Mouse (Mus musculus) B cell, adult 67 days (primary cell): ENCODE results near the gene Rnf114. TPM values are rescaled to one million over a fixed set of nuclear protein-coding genes. Genes with fewer than 3 reads are reported as not detected.

Experiments used
- total RNA-seq, 2 experiments: library from RNA; stranded (reverse); gene quantifications; 4 replicates each; pipeline ENCODE4 v1.2.4; 2023

Gene Rnf114
- 100 to 1,000 TPM in 1 of 2 experiments, 10 to 100 TPM in 1; 95.3 to 108 TPM for total RNA-seq

DNA sequence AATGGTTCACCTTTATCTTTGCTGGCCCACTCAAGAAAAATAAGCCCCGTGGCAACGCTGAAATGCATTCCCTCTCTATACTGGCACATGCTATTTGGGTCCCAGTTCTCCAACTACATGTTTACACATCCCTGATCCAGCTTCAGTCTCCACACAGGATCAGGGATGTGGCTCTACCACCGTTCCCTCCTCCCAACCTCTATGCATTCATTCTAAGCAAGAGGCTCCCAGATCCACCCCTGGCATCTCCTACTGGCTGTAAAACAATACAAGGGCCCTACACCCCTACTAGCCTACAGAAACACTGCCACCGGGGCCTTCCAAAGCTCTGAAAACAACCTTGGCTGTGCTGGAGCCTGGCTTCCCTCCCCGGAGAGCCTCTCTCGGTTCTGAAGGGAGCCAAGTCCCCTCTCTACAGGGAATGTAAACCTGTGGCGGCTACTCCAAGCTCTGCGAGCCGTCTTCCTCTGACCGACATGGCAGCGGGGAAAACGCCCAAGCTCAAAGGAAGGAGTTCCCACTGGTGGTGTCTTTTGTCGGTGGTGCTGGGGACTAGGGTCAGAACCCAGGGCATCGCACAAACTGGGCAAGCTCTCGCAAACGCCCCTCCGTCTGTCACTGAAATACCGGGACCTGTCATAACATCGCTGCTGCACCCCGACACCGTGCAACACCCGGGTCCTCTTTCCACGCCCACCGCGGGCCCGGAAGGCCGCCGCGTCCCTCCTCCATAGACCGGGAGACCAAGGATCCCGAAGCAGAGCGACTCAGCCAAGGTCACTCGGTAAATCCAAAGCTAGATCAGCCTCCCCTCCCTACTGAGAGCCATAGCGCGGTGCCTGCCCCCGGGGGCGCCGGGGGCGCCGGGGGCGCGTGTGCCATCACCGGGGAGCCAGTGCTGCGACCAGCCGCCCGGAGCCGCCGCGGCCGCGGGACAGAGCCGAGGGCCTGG, at the start of gene Rnf114:
Gene Rnf114 (plus strand): TSS at position 889 of the 952 bp plus-strand sequence.

DNA sequence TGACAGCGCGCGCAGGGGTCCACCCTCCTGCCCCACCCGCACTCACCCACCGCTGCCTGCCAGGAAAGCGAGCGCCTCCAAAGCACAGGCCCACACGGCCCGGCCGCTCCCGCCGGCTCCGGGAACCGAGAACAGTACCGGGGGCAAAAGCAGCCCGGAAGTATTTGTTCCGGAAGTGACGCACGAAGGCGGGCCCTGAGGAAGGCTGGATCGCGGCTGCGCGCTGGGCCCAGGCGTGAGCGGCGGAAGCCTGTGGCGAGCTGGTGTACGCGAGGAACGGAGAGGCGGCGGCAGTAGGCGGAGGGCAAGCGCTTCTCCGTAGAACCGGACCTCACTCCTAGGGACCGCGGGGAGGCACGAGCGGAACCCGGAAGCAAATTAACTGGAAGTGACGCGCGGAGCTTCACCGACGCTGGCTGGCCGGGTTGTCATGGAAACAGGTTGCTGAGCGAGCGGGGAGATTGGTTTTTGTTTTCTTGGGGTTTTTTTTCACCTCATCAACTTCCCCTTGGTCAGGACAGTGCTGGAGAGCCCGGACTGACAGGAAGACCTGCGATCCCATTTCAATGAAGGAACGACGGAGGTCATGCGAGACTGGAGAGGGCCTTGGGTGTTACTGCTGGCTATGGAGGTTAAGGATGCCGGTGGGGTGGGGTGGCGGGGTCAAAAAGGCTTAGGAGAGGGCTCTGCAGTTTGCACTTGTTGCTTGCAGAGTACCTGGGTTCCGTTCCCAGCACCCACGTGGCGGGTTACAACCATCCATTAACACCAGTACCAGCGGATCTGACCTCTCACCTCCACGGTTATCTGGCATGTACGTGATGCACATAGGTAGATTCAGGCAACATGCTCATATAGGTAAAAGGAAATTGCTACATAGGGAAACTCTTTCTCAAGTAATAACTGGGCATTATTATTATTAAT, 530 bp downstream of the Rnf114 start, which contains the start of gene Spata2:
Gene Spata2 (minus strand): TSS at position 175 of the 924 bp plus-strand sequence.

DNA sequence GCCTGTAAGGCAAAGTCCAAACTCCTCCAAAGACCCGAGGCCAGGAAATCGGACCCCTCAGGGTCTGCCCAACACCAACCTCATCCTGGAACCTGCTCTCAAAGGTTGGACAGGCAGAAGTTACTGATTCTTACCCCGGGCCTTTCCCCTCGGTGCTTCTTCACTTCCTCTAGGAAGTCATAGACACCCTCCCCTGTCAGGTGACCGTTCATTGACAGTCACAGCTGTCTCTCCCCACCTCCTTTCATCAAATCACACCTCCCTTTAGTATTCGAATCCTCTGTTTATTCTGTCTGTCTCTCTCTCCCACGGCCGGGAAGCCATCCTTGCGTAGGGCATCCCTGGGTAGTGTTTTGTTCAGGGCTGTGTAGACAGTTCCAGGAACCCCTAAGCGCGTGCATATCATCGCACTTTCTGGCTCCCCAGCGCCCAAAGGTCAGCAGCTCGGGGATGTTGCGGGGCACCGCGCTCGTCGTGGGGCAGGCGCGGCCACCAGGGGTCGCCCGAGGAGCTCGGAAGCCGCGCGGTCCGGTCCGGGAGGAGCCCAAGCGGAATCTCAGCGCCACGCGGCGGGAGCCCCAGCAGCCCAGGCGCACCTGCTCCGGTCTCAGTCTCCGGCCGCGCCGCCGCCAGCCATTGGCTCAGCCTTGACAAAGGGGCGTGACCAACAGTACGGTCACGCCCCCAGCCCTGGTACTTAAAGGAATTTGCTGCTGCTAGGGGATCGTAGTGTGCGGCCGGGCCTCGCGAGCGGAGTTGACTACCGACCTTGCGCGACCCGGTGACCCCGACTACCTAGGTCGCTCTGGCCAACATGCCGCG, 45.2 kb downstream of the Rnf114 start, which contains the start of gene Snai1:
Gene Snai1 (plus strand): TSS at position 720 of the 822 bp plus-strand sequence.

Other genes with a start within 250 kb of the Rnf114 start
- gene B4galt5, start 143.5 kb upstream of the Rnf114 start, total RNA-seq: 10 to 100 TPM; 55.4 to 57.5 TPM
- 100 to 1,000 TPM in 1 of 2 experiments, 10 to 100 TPM in 1; 77.9 to 129 TPM for gene Slc9a8, start 70.9 kb upstream of the Rnf114 start, total RNA-seq
- gene Spata2, start 242 bp downstream of the Rnf114 start, total RNA-seq: 10 to 100 TPM; 49.3 to 50.0 TPM
- 1 to 10 TPM; 3.0 to 3.5 TPM for gene Snai1, start 45.5 kb downstream of the Rnf114 start, total RNA-seq
- 100 to 1,000 TPM; 142 to 171 TPM for gene Ube2v1, start 139.4 kb downstream of the Rnf114 start, total RNA-seq
- 10 to 100 TPM; 14.7 to 31.3 TPM for gene Gm20431, start 168.9 kb downstream of the Rnf114 start, total RNA-seq
- 10 to 100 TPM; 49.2 to 67.6 TPM for gene Cebpb, start 196.3 kb downstream of the Rnf114 start, total RNA-seq
- 10 to 100 TPM; 77.1 to 78.8 TPM for gene Tmem189, start 197.2 kb downstream of the Rnf114 start, total RNA-seq